Mouse (Mus musculus): Measurements from ENCODE around the gene Efna5. TPM values are rescaled to one million over a fixed set of nuclear protein-coding genes. Genes with fewer than 3 reads are reported as not detected.

Efna5 gene
- total RNA-seq (2023): under 1 TPM in 1 of 2 experiments, not detected in 1; 0.09 TPM

DNA sequence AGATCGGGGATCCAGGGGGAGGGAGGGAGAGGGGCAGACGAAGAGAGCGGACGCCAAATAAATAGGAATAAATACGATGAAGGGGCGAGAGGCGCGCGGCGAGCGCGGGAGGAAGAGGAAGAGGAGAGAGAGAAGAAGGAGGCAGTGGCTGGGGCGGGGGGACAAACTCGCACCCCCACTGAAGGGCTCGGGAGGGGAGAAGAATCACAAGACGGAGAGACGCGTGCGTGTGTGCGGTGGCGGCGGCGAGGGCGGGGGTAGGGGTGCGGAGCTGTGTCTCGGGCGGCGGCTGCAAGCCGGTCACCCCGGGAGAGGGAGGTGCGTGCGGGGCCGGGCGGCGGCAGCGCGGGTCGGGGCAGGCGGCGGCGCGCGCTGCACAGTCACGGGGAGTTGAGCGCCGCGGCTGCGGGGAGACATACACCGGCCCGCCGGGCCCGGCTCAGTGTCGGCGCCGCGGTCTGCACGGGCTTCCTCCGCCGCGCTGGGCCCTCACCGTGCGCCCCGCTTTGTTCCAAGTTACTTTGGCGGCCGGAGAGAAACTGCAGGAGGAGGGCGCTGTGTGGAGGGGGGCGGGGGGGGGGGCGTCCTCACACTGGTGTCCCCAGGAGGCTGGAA lies at the start of gene Efna5:
TSS of gene Efna5 (minus strand) at position 142 of the 615 bp plus-strand sequence.

Measured in neutrophil, adult 59 days (primary cell).